Comparison of ENCODE assay signal across 26 mouse cellular contexts in genomic region chr4:152112329-152112728, GRCm38 (mm10). TPM values are rescaled to one million over a fixed set of nuclear protein-coding genes. Genes with fewer than 3 reads are reported as not detected.
DNase-seq lines count a peak whose midpoint lies in the region; ATAC-seq lines count a peak whose summit lies in the region.
"Had no signal": no experiment of that assay in that cellular context is flagged by ENCODE, and none has a peak within 500 bp of the region (broad histone marks: within the 10 kb centered on the region; RNA-seq: fewer than 3 reads in every experiment).

No protein-coding gene starts in this region.

- H3K27me3 ChIP-seq in kidney, embryonic 16.5 days (ENCODE audit: insufficient read depth, low read length): 0 out of 2 replicates have a peak, but pooled peaks cover 2% of the 10 kb centered on the region
- H3K27me3 ChIP-seq in liver, embryonic 15.5 days: peaks cover 38% of the 10 kb centered on the region
- peaks cover 35% of the 10 kb centered on the region for H3K27me3 ChIP-seq in liver, embryonic 11.5 days (replicated peaks; ENCODE audit: control insufficient read depth, insufficient read depth, low read length)
- peaks cover 37% of the 10 kb centered on the region for H3K27me3 ChIP-seq in hindbrain, embryonic 14.5 days (ENCODE audit: control insufficient read depth, insufficient read depth, low read length)

- no peak overlapping the region for H3K4me2 ChIP-seq in kidney, embryonic 16.5 days (replicated peaks; ENCODE audit: low read depth, low read length)
- H3K4me2 ChIP-seq in liver, embryonic 15.5 days: no peak overlapping the region
- H3K4me2 ChIP-seq in liver, embryonic 11.5 days: no peak overlapping the region
- no peak overlapping the region for H3K4me2 ChIP-seq in hindbrain, embryonic 14.5 days (replicated peaks)
- H3K4me2 ChIP-seq: embryonic facial prominence, embryonic 13.5 days; forebrain, embryonic 12.5 days; forebrain, embryonic 15.5 days; hindbrain, embryonic 12.5 days had no signal

- no peaks in the 10 kb centered on the region for H3K9me3 ChIP-seq in kidney, embryonic 16.5 days (ENCODE audit: low read length)
- H3K9me3 ChIP-seq in liver, embryonic 15.5 days (replicated peaks): no peaks in the 10 kb centered on the region
- no peaks in the 10 kb centered on the region for H3K9me3 ChIP-seq in liver, embryonic 11.5 days (ENCODE audit: control insufficient read depth, low read length)
- no peaks in the 10 kb centered on the region for H3K9me3 ChIP-seq in hindbrain, embryonic 14.5 days (ENCODE audit: control insufficient read depth, low read length)
- H3K9me3 ChIP-seq: embryonic facial prominence, embryonic 10.5 days; embryonic facial prominence, embryonic 13.5 days; forebrain, embryonic 12.5 days; forebrain, embryonic 15.5 days; heart, embryonic 10.5 days; hindbrain, embryonic 12.5 days had no signal

- peaks cover 37% of the 10 kb centered on the region; the same call in 1 of the 2 replicates for H3K36me3 ChIP-seq in kidney, embryonic 16.5 days (ENCODE audit: insufficient read depth, low read length)
- H3K36me3 ChIP-seq in liver, embryonic 15.5 days (replicated peaks): peaks cover 56% of the 10 kb centered on the region
- 0 out of 2 replicates have a peak, but pooled peaks cover 5% of the 10 kb centered on the region for H3K36me3 ChIP-seq in liver, embryonic 11.5 days (ENCODE audit: control insufficient read depth, insufficient read depth, low read length)
- peaks cover 23% of the 10 kb centered on the region for H3K36me3 ChIP-seq in hindbrain, embryonic 14.5 days (replicated peaks; ENCODE audit: control insufficient read depth, insufficient read depth)

- no peak overlapping the region for H3K4me3 ChIP-seq in kidney, embryonic 16.5 days (ENCODE audit: low read length)
- H3K4me3 ChIP-seq in liver, embryonic 15.5 days (replicated peaks): no peak overlapping the region
- no peak overlapping the region for H3K4me3 ChIP-seq in liver, embryonic 11.5 days (ENCODE audit: low read depth, low read length)
- H3K4me3 ChIP-seq in hindbrain, embryonic 14.5 days (replicated peaks; ENCODE audit: low read length): no peak overlapping the region
- H3K4me3 ChIP-seq: embryonic facial prominence, embryonic 10.5 days; embryonic facial prominence, embryonic 13.5 days; erythroblast, embryonic 14.5 days; forebrain, embryonic 12.5 days; forebrain, embryonic 15.5 days; heart, embryonic 10.5 days; hindbrain, embryonic 12.5 days had no signal

- no peak for DNase-seq in kidney, postnatal 10 days
- no peak for DNase-seq in liver, embryonic 11.5 days (ENCODE audit: low spot score)
- DNase-seq in brain, adult 2 months (ENCODE audit: low read depth, low spot score): peak; percentile 48
- DNase-seq in hindbrain, embryonic 14.5 days (ENCODE audit: low spot score): no peak
- DNase-seq: adrenal gland, adult 8-10 months; adrenal gland, postnatal 25 days; cerebellum, adult 2 months; cerebellum, postnatal 10 days; cerebellum, postnatal 36 days; embryo, embryonic 11 days; gastrocnemius, postnatal 25 days; heart, adult 18-20 months had no signal

- H3K27ac ChIP-seq in kidney, embryonic 16.5 days (ENCODE audit: low read length): no peak overlapping the region
- H3K27ac ChIP-seq in liver, embryonic 15.5 days (replicated peaks): peak overlapping the region; percentile 10; the same call in 1 of the 2 replicates
- no peak overlapping the region for H3K27ac ChIP-seq in liver, embryonic 11.5 days (ENCODE audit: low read depth, low read length)
- no peak overlapping the region for H3K27ac ChIP-seq in hindbrain, embryonic 14.5 days
- H3K27ac ChIP-seq: embryonic facial prominence, embryonic 10.5 days; embryonic facial prominence, embryonic 13.5 days; forebrain, embryonic 12.5 days; forebrain, embryonic 15.5 days; heart, embryonic 10.5 days; hindbrain, embryonic 12.5 days had no signal

- 57% methylated on average over 9 of the region's 9 CpGs for WGBS in kidney, embryonic 16.5 days
- 83% methylated on average over 9 of the region's 9 CpGs for WGBS in liver, embryonic 15.5 days (ENCODE audit: insufficient replicate concordance)
- WGBS in liver, embryonic 11.5 days: 84% methylated on average over 9 of the region's 9 CpGs
- WGBS in hindbrain, embryonic 14.5 days: 82% methylated on average over 9 of the region's 9 CpGs

- peak overlapping the region; percentile 40; the same call in 1 of the 2 replicates for H3K9ac ChIP-seq in kidney, embryonic 16.5 days (replicated peaks; ENCODE audit: low read length)
- H3K9ac ChIP-seq in liver, embryonic 15.5 days: no peak overlapping the region
- no peak overlapping the region for H3K9ac ChIP-seq in liver, embryonic 11.5 days (ENCODE audit: low read depth, low read length)
- H3K9ac ChIP-seq in hindbrain, embryonic 14.5 days: no peak overlapping the region
- H3K9ac ChIP-seq: embryonic facial prominence, embryonic 13.5 days; forebrain, embryonic 12.5 days; forebrain, embryonic 15.5 days; hindbrain, embryonic 12.5 days had no signal

- H3K4me1 ChIP-seq in kidney, embryonic 16.5 days (ENCODE audit: insufficient read depth, low read length): peaks cover 41% of the 10 kb centered on the region
- H3K4me1 ChIP-seq in liver, embryonic 15.5 days (replicated peaks): peaks cover 56% of the 10 kb centered on the region
- H3K4me1 ChIP-seq in liver, embryonic 11.5 days (replicated peaks; ENCODE audit: control insufficient read depth, insufficient read depth, low read length): peaks cover 42% of the 10 kb centered on the region
- peaks cover 14% of the 10 kb centered on the region for H3K4me1 ChIP-seq in hindbrain, embryonic 14.5 days (replicated peaks; ENCODE audit: control insufficient read depth, insufficient read depth, low read length)

- ATAC-seq in kidney, embryonic 16.5 days (ENCODE audit: low FRiP score, low TSS enrichment): no peak
- ATAC-seq in liver, embryonic 15.5 days (ENCODE audit: insufficient read depth): no peak
- no peak for ATAC-seq in liver, embryonic 11.5 days (replicated peaks; ENCODE audit: low FRiP score)
- ATAC-seq in hindbrain, embryonic 14.5 days (ENCODE audit: low FRiP score): no peak
- ATAC-seq: activated CD4-positive, CD25-positive, alpha-beta regulatory T cell, adult 4 months; forebrain, embryonic 15.5 days; hindbrain, embryonic 16.5 days had no signal

RNA-seq across cellular contexts. Expression of gene Tnfrsf25, which starts 3.4 kb away (rescaled TPM):
- polyA plus RNA-seq in kidney, embryonic 16.5 days (2015; fragmentation: Nextera tagmentation; extraction: Ambion mirVana): 1.9 and 3.0 TPM in 2 replicates
- polyA plus RNA-seq in liver, embryonic 15.5 days (2015; fragmentation: Nextera tagmentation; extraction: Ambion mirVana): 0.37 and 0.50 TPM in 2 replicates
- polyA plus RNA-seq in liver, embryonic 11.5 days (2014; fragmentation: Nextera tagmentation; extraction: Ambion mirVana): 0.90 and 1.3 TPM in 2 replicates
- 0.94 and 0.95 TPM in 2 replicates for polyA plus RNA-seq in hindbrain, embryonic 14.5 days (2014; fragmentation: Nextera tagmentation; extraction: Ambion mirVana)

RNA-seq across cellular contexts. Expression of gene Espn, which starts 39.8 kb away (rescaled TPM):
- polyA plus RNA-seq in kidney, embryonic 16.5 days (2015; fragmentation: Nextera tagmentation; extraction: Ambion mirVana): 22.2 and 30.6 TPM in 2 replicates
- 1.5 and 2.0 TPM in 2 replicates for polyA plus RNA-seq in liver, embryonic 15.5 days (2015; fragmentation: Nextera tagmentation; extraction: Ambion mirVana)
- polyA plus RNA-seq in liver, embryonic 11.5 days (2014; fragmentation: Nextera tagmentation; extraction: Ambion mirVana): 4.1 and 5.3 TPM in 2 replicates
- 0.25 and 0.40 TPM in 2 replicates for polyA plus RNA-seq in hindbrain, embryonic 14.5 days (2014; fragmentation: Nextera tagmentation; extraction: Ambion mirVana)

RNA-seq across cellular contexts. Expression of gene Plekhg5, which starts 40.0 kb away (rescaled TPM):
- 25.5 and 28.1 TPM in 2 replicates for polyA plus RNA-seq in kidney, embryonic 16.5 days (2015; fragmentation: Nextera tagmentation; extraction: Ambion mirVana)
- 5.1 and 5.9 TPM in 2 replicates for polyA plus RNA-seq in liver, embryonic 15.5 days (2015; fragmentation: Nextera tagmentation; extraction: Ambion mirVana)
- 8.4 and 8.9 TPM in 2 replicates for polyA plus RNA-seq in liver, embryonic 11.5 days (2014; fragmentation: Nextera tagmentation; extraction: Ambion mirVana)
- 10.0 and 10.9 TPM in 2 replicates for polyA plus RNA-seq in hindbrain, embryonic 14.5 days (2014; fragmentation: Nextera tagmentation; extraction: Ambion mirVana)

RNA-seq across cellular contexts. Expression of gene Hes2, which starts 46.3 kb away (rescaled TPM):
- 0.14 and 0.57 TPM in 2 replicates for polyA plus RNA-seq in kidney, embryonic 16.5 days (2015; fragmentation: Nextera tagmentation; extraction: Ambion mirVana)
- polyA plus RNA-seq in liver, embryonic 15.5 days (2015; fragmentation: Nextera tagmentation; extraction: Ambion mirVana): 0.14 TPM in 1 of 2 replicates, not detected in the other
- polyA plus RNA-seq in liver, embryonic 11.5 days (2014; fragmentation: Nextera tagmentation; extraction: Ambion mirVana): not detected in 2 replicates
- polyA plus RNA-seq in hindbrain, embryonic 14.5 days (2014; fragmentation: Nextera tagmentation; extraction: Ambion mirVana): not detected in 2 replicates
- polyA plus RNA-seq: activated CD4-positive, CD25-positive, alpha-beta regulatory T cell, adult 4 months; cerebellum, adult 2 months; cortical plate, adult 2 months; embryonic facial prominence, embryonic 13.5 days; erythroblast, embryonic 14.5 days; forebrain, embryonic 12.5 days; forebrain, embryonic 15.5 days; heart, embryonic 10.5 days; heart, embryonic 14.5 days; heart, postnatal 0 days; hindbrain, embryonic 16.5 days had no signal
